Mouse (Mus musculus): Measurements from ENCODE around the gene Zfp628.

Zfp628 gene

DNA sequence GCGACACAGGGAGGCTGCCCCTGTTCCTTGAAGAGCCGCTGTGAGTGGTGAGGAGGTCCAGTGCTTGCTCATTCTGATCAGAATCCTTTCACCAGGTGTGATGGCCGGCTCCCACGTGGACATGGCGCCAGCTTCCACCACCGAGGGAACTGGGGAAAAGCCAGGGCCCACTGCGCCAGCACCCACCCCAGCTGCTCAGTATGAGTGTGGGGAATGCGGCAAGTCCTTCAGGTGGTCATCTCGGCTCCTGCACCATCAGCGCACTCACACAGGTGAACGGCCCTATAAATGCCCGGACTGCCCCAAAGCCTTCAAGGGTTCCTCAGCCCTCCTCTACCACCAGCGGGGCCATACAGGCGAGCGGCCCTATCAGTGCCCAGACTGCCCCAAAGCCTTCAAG lies 3.7 kb downstream of the Zfp628 start:
- no peak for DNase-seq (ENCODE audit: low spot score)

DNA sequence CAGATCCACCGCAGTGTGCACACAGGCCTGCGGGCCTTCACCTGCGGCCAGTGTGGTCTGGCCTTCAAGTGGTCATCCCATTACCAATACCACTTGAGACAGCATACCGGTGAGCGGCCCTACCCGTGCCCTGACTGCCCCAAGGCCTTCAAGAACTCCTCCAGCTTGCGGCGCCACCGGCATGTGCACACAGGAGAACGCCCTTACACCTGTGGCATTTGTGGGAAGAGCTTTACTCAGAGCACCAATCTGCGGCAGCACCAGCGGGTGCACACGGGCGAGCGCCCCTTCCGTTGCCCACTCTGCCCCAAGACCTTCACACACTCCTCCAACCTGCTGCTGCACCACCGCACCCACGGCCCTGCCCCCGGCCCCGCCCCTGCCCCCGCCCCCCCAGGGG lies 4.1 kb downstream of the Zfp628 start:
- DNase-seq (ENCODE audit: low spot score), result no peak

DNA sequence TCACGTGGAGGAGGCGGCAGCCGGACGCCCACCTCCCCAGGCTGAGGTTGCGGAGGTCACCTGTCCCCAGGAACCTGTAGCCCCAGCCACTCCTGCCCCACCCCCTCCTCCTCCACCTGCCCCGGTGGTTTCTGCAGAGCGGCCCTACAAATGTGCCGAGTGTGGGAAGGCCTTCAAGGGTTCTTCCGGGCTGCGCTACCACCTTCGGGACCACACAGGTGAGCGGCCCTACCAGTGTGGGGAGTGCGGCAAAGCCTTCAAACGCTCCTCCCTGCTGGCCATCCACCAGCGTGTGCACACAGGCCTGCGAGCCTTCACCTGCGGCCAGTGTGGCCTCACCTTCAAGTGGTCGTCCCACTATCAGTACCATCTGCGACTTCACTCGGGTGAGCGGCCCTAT lies 5.0 kb downstream of the Zfp628 start:
- no peak for DNase-seq (ENCODE audit: low spot score)

DNA sequence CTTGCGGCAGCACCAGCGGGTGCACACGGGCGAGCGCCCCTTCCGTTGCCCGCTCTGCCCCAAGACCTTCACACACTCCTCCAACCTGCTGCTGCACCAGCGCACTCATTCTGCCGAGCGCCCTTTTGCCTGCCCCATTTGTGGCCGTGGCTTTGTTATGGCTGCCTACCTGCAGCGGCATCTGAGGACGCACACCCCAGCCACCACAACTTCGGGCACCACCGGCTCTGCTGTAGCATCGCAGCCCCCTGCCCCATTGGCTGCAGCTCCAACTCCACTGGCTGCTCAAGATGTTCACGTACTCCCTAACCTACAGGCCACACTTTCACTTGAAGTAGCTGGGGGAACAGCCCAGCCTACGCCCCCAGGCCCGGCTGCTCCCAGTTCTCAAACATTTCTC lies 5.5 kb downstream of the Zfp628 start:
- no peak for DNase-seq (ENCODE audit: low spot score)

DNA sequence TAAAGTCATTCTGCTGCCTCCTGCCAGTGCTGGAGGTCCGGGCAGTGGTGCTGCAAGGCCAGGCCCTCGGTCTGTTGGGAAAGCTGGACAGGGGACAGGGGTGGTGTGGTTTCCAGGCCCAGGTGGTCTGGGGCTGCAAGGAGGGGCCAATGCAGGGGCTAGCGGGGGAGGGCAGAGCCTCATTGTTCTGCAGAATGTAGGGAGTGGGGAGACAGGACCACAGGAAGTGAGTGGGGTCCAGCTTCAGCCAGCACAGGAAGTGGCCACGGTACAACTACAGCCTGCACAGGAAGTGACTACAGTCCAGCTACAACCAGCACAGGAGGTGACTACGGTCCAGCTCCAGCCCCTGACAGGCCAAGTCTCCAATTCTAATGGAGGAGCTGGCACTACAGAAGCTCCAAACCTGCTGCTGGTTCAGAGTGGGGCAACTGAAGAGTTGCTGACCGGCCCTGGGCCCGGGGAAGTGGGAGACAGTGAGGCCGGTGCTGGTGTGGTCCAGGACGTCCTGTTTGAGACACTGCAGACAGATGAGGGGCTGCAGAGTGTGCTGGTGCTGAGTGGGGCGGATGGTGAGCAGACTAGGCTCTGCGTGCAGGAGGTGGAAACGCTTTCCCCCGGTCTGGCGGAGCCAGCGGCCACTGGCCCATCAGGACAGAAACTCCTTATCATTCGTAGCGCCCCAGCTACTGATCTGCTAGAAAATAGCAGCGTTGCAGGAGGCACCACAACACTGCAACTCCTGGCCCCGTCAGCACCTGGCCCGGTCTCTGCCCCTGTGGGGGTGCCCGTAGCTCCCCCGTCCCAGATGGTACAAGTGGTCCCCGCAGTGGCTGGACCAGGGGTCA lies 6.2 kb downstream of the Zfp628 start:
- DNase-seq (ENCODE audit: low spot score), result no peak

DNA sequence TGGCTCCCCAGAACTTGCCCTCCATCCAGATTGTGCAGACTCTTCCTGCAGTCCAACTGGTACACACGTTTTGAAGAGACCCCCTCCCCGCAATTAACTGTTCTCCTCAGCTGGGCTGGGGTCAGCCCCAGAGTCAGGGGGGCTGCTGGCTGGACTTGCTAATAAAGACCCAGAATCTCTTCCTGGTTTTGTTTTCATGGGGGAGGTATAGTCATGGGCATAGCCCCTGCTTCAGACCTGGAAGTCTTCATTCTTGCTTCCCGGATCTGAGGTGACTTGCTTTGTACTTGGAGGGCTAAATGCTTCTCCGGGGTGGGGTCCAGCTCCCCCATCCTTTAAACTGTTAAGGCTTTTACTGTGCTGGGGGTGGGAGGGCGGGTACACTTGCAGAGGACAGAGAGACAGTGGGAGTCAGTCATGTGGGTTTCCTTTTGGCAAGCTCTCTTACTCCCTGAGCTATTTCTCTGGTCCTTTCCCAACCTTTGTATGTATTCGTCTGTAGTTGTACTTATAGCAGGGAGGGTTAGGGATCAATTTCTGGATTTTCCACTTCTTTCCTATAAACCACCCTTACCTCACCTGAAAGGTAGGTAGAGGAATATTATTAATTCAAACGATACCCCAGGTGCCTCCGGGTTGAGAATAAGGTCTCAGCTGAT lies 6.9 kb downstream of the Zfp628 start, which contains the start of gene Nat14:
Gene Nat14, plus strand, starts transcription at position 205 of the 659 bp plus-strand sequence.
- DNase-seq (ENCODE audit: low spot score), result no peak

DNA sequence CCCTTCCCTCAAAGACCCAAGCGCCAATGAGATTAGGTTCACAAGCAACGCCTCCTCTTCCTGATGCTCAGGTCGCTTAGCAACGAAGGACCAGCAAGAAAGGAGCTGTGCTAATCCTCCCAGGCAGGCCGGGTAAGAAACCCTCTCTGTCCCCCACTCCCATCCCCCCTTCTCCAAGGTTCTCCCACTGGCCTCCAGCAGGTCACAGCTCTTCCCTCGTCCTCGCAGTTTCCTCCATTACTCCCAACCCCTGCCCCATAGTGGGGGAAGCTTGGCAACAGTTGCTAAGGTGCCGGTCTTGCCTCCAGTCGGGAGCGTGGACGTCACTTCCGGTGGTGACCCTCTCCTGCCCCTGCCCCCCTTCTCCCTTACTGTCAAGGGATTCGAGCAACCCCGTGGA lies 7.5 kb downstream of the Zfp628 start:
- DNase-seq (ENCODE audit: low spot score), result peak; percentile 62

DNA sequence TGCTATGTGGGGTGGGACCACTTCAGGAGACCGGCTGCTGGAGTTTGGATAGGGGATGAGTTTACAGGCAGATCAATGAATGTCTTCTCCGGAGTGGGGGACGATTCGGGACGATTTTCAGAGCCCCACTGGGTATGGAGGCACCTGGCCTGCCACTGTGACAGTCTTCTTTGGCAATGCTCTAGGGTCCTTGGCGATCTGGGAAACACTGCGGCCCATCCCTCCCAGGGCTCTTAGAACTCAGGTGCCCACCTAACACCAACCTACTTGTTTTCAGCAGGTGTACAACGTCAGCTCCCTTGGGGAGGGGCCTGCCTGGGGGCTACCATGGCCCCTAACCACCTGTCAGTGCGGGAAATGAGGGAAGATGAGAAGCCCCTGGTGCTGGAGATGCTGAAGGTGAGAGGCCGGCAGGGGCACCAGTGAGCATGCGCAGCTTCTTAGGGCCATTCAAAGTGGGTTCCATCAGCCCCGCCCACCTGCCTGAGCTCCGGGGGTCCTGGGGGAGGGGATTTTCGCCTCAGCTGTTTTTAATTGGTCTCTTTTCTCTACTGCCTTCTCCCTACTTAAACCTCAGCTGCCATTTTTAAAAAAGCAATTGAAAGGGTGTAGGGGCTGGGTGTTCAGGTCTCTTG lies 8.0 kb downstream of the Zfp628 start:
- DNase-seq (ENCODE audit: low spot score), result no peak

DNA sequence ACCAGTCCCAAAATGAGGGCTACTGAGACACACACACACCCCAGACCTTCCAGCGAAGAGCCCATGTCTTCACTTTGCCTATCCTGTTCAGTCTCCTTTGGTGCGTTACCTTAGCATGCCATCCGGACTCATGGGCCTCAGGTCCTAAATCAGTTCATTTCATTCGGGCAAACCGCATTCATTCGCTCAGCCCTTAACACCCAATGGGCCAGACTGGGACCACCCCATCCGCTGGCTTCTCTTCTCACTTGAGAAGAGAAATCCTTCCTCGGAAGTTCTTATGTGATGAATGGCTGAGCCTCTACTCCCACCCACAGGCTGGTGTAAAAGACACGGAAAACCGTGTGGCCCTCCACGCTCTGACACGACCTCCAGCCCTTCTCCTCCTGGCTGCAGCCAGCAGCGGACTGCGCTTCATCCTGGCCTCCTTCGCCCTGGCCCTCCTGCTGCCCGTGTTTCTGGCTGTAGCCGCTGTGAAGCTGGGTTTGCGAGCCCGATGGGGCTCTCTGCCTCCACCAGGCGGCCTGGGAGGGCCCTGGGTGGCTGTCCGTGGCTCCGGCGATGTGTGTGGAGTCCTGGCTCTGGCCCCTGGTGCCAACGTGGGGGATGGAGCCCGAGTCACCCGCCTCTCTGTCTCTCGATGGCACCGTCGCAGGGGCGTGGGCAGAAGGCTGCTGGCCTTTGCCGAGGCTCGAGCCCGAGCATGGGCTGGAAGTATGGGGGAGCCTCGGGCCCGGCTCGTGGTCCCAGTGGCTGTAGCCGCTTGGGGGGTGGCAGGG lies 8.8 kb downstream of the Zfp628 start:
- DNase-seq (ENCODE audit: low spot score), result no peak

DNA sequence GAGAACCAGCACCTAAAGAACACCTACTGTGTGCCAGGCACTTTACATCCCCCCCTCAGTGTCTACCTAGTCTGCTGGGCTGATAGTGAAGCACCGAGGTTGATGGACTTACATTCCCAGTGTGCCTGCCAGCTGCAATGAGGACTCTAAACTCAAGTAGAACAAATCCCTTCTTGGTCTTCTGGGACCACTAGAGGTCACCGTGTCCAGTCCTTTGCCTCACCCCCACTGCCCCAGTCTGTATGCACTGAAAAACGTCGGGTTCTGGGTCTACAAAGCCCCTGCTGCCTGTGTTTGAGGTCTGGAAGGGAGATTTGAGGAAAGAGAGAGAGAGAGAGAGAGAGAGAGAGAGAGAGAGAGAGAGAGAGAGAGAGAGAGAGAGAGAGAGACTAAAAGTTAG lies 9.5 kb downstream of the Zfp628 start:
- DNase-seq (ENCODE audit: low spot score), result no peak

DNA sequence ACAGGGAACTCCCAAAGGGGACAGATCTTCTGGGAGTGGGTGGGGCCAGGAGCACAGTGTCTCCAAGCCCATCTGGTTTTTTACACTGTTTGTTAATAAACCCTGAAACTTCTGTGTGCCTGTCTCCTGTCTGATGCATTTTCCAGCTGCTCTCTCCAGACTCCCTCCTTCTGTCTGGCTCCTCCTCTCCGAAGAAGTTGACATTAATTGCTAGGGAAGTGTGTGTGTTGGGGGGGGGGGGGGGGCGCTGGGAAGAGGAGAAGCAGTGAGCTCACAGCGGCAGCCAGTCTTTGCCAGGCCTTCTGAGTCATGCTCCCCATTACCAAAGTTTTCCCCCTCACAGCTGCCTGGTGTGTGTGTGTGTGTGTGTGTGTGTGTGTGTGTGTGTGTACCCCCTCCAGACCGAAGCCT lies 9.9 kb downstream of the Zfp628 start:
- DNase-seq (ENCODE audit: low spot score), result no peak

DNA sequence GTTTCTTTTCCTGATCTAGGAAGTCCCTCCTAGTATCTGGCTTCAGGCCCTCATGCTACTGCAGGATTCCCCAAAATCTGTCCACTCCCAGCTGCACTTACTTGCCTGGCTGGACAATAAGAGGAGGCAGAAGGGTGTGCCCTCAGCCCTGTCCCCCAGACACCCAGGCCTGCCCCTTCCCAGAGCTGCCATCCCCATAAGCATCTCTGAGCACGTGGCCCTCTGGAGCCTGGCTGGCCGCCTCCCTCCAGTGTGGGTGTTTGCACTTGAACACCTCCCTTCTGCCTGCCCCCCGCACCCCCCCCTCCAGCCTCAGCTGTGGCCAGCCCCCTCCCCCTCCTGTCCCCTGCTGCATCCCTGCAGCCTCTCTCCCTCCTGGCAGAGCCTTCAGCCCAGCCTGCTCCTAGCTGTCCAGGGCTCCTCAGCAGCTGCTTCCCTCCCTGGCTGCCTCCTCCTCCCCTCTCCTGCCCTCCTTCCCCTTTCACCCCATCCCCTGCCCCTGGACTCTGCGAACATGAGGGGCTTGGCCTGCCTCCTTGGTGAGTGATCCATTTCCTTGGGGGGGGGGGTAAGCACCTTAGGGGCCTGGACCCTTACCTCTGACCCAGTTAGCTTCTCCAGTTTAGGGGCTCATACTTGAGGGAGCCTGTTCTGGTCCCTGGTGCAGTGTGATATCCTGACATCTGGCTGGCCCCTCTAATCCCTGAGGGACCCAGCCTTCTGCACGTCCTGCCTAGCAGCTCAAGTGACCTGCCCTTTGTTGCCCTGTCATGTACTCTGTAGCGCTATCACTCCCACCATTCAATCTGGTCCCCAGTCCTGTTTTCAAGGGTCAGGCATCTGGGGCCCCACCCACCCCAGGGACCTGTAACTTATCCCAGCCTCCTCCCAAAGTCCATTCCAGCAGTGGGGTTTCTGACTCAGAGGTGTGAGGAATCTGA lies 10.7 kb downstream of the Zfp628 start, which contains the start of gene Ssc5d:
Gene Ssc5d, plus strand, starts transcription at position 345 of the 941 bp plus-strand sequence.
- DNase-seq (ENCODE audit: low spot score), result no peak

DNA sequence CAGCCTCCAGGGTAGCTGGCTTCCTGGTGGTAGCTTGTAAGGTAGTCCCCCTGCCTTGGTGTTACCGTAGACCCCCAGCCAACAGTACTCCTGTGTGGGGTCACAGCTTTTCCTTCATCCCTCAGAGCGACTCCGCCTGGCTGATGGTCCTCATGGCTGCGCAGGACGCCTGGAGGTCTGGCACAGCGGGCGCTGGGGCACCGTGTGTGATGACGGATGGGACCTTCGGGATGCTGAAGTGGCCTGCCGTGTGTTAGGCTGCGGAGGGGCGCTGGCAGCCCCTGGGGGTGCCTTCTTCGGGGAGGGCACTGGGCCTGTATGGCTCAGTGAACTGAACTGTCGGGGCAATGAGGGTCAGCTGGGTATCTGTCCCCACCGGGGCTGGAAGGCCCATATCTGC lies 11.8 kb downstream of the Zfp628 start:
- no peak for DNase-seq (ENCODE audit: low spot score)

DNA sequence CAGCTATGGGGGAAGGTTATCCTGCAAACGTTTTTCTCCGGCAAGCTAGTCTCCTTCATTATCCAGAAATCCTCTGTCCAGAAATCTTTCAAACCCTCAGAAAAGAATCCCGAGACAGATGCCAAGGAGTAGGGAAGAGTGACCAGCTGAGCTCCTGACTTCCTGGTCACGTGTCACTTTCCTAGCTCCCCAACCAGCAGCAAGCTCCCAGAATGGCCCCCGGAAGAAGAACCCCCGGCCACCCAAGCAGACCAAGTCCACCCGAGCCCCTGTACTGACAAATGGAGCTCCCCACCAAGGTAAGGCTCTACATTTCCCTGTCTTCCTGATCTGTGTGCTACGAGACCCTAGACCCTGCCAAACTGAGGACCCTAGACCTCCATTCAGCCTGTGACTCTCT lies 12.7 kb downstream of the Zfp628 start:
- DNase-seq (ENCODE audit: low spot score), result no peak

DNA sequence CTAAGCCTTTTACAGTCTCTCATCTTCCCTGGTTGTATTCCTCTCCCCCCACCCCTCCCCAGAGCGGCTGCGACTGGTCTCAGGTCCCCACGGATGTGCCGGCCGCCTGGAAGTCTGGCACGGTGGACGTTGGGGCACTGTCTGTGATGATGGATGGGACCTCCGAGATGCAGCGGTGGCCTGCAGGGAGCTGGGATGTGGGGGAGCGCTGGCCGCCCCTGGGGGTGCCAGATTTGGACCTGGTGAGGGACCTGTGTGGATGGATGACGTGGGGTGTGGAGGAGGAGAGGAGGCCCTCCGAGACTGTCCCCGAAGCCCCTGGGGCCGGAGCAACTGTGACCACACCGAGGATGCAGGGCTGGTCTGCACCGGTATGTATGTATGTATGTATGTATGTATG lies 13.3 kb downstream of the Zfp628 start:
- no peak for DNase-seq (ENCODE audit: low spot score)

DNA sequence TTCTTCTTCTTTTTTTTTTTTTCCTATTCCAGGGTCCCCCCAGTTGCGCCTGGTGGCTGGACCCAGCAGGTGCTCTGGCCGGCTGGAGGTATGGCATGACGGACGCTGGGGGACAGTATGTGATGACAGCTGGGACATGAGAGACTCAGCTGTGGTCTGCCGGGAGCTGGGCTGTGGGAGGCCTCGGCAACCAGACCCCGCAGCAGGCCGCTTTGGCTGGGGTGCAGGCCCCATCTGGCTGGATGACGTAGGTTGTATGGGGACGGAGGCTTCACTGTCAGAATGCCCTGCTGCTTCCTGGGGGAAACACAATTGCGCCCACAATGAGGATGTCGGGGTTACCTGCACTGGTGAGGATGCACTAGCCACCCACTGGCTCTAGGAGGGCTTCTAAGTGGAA lies 18.1 kb downstream of the Zfp628 start:
- DNase-seq (ENCODE audit: low spot score), result no peak

DNA sequence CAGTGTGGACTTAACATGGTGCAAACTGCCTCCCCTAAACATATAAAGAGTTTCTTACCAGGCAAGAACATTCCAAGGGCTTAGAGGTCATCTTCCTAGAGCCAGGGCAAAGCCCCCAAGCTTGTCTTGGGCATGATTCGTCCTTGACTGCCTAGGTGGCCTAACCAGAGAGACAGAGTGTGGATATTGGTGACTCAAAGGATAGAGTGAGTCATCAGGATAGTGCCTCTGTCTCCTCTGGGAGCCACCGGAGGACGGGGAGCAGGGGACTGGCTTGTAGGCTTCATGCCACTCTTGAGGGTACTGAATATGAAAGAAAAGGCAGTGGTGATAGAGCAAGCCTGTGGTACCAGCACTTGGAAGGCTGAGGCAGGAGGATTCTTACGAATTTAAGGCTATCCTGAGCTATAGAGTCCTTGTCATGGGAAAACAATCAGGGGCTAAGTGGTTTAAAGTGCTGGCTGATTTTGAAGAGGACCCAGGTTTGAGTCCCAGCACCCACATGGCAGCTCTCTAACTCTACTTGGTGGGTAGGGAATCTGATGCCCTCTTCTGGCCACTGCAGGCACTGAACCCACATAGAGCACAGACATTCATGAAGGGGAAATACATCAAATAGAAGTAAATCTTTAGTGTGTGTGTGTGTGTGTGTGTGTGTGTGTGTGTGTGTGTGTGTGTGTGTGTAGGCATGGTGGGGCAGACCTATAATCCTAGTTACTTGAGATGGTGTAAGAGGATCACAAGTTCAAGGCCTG lies 19.3 kb downstream of the Zfp628 start:
- no peak for DNase-seq (ENCODE audit: low spot score)

DNA sequence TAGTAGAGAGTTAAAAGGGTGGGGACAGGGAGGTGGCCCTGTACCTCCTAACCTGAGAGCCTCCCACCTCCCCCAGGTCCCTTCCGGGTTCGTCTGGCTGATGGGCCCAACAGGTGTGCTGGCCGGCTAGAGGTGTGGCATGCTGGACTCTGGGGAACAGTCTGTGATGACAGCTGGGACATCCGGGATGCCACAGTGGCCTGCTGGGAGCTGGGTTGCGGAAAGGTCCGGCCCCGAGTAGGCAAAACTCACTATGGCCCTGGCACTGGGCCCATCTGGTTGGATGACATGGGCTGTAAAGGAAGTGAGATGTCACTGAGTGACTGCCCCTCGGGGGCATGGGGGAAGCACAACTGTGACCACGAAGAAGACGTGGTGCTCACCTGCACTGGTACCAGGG lies 21.8 kb downstream of the Zfp628 start:
- DNase-seq (ENCODE audit: low spot score), result no peak

DNA sequence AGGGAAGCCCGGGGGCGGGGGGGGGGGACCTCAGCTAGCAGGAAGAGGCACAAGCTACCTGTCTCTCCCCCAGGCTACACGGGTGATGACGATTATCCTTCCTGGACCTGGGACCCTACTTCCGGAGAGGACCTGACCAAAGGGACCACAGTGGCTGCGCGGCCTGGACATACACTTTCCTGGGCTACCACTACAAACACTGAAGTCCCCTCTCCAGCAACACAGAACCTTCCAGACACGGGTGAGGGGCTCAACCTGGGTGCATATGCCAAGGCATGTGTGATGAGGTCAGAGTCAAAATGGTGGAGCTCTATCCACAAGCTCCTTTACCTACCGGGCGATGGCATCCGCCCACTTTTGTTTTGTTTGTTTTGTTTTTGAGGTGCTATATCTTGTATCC lies 22.4 kb downstream of the Zfp628 start:
- no peak for DNase-seq (ENCODE audit: low spot score)

DNA sequence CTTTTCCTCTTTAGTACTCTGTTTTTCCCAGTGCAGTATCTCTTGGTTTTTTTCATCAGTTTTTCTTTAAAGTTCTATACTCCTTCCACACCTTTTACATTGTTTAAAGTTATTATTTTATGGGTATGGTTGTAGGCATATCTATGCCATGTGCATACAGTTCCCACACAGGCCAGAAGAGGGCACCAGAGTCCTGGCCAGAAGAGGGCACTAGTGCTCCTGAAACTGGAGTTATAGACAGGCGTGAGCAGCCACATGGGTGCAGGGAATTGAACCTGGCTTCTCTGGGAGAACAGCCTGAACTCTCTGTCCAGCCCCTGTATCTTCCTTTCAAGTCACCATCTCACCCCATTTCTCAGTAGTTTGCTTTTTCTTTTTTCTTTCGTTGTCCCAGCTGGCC lies 23.4 kb downstream of the Zfp628 start:
- peak; percentile 67 for DNase-seq (ENCODE audit: low spot score)

Data from ovary, postnatal 14 days (tissue).